In the genomic region with DNA sequence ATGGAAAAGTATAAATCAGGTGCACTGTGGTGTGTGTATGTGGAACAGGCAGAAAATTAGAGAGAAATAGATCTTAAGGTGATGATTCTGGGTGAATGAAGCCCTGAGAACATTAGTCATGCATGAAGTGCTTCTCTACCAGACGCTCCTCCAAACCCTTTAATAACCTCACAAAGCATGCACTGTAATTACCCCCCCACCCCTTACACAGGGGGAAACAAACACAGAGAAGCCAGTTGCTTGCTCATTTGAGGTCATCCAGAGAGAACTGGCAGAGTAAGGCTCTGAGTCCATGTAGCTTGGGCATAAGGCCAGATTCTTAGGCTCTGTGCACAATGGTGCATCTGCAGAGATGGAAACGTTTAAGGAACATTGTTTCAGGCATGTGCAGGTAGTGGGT, we compare ENCODE assay signal across 25 mouse cellular contexts. TPM values are rescaled to one million over a fixed set of nuclear protein-coding genes. Genes with fewer than 3 reads are reported as not detected.
DNase-seq lines count a peak whose midpoint lies in the region; ATAC-seq lines count a peak whose summit lies in the region.
"Had no signal": no experiment of that assay in that cellular context is flagged by ENCODE, and none has a peak within 500 bp of the region (broad histone marks: within the 10 kb centered on the region; RNA-seq: fewer than 3 reads in every experiment).

No protein-coding gene starts in this region.

- ATAC-seq in hindbrain, embryonic 12.5 days (ENCODE audit: low FRiP score): peak; percentile 15; the same call in 1 of the 2 replicates
- ATAC-seq in hindbrain, embryonic 14.5 days (ENCODE audit: low FRiP score): no peak
- peak; percentile 41; the same call in 1 of the 2 replicates for ATAC-seq in neural tube, embryonic 13.5 days (ENCODE audit: low read depth)
- ATAC-seq in forebrain, embryonic 16.5 days: peak; percentile 32; the same call in 1 of the 2 replicates
- ATAC-seq in liver, embryonic 12.5 days: no peak
- ATAC-seq: intestine, embryonic 15.5 days; lung, postnatal 0 days had no signal

- no peak overlapping the region for H3K9ac ChIP-seq in hindbrain, embryonic 12.5 days
- H3K9ac ChIP-seq in hindbrain, embryonic 14.5 days: no peak overlapping the region
- H3K9ac ChIP-seq in neural tube, embryonic 13.5 days: no peak overlapping the region
- H3K9ac ChIP-seq in forebrain, embryonic 16.5 days (replicated peaks; ENCODE audit: low read depth, low read length): no peak overlapping the region
- no peak overlapping the region for H3K9ac ChIP-seq in liver, embryonic 12.5 days
- H3K9ac ChIP-seq: intestine, embryonic 15.5 days; limb, embryonic 15.5 days had no signal

- no peak overlapping the region for H3K4me3 ChIP-seq in hindbrain, embryonic 12.5 days
- no peak overlapping the region for H3K4me3 ChIP-seq in hindbrain, embryonic 14.5 days (replicated peaks; ENCODE audit: low read length)
- no peak overlapping the region for H3K4me3 ChIP-seq in neural tube, embryonic 13.5 days
- H3K4me3 ChIP-seq in forebrain, embryonic 16.5 days (replicated peaks; ENCODE audit: low read length): no peak overlapping the region
- no peak overlapping the region for H3K4me3 ChIP-seq in liver, embryonic 12.5 days
- H3K4me3 ChIP-seq: intestine, embryonic 15.5 days; limb, embryonic 15.5 days had no signal

- no peak for DNase-seq in hindbrain, embryonic 14.5 days (ENCODE audit: low spot score)
- no peak for DNase-seq in neural tube, embryonic 10.5 days (ENCODE audit: extremely low spot score, low spot score)
- DNase-seq in gastrocnemius, postnatal 14 days: no peak
- DNase-seq in adrenal gland, adult 2 months: no peak
- DNase-seq: adrenal gland, postnatal 25 days; B cell, adult 2 months; cerebellum, adult 18-20 months; cerebellum, postnatal 36 days; gastrocnemius, postnatal 36 days; kidney, adult 9 months; kidney, postnatal 25 days had no signal

- no peaks in the 10 kb centered on the region for H3K27me3 ChIP-seq in hindbrain, embryonic 12.5 days
- no peaks in the 10 kb centered on the region for H3K27me3 ChIP-seq in hindbrain, embryonic 14.5 days (ENCODE audit: control insufficient read depth, insufficient read depth, low read length)
- no peaks in the 10 kb centered on the region for H3K27me3 ChIP-seq in neural tube, embryonic 13.5 days
- no peaks in the 10 kb centered on the region for H3K27me3 ChIP-seq in forebrain, embryonic 16.5 days (replicated peaks; ENCODE audit: control insufficient read depth, insufficient read depth, low read length)
- H3K27me3 ChIP-seq in liver, embryonic 12.5 days (replicated peaks): peaks cover 10% of the 10 kb centered on the region; the same call in 1 of the 2 replicates
- H3K27me3 ChIP-seq: intestine, embryonic 15.5 days; limb, embryonic 15.5 days had no signal

- intact Hi-C loops in gastrocnemius, postnatal 14 days (cut with DNase I; ENCODE audit: low total_unique reads): no loop called here

- H3K4me2 ChIP-seq in hindbrain, embryonic 12.5 days (replicated peaks): no peak overlapping the region
- no peak overlapping the region for H3K4me2 ChIP-seq in hindbrain, embryonic 14.5 days (replicated peaks)
- no peak overlapping the region for H3K4me2 ChIP-seq in neural tube, embryonic 13.5 days
- H3K4me2 ChIP-seq in forebrain, embryonic 16.5 days (ENCODE audit: low read length): no peak overlapping the region
- no peak overlapping the region for H3K4me2 ChIP-seq in liver, embryonic 12.5 days
- H3K4me2 ChIP-seq: intestine, embryonic 15.5 days; limb, embryonic 15.5 days had no signal

- WGBS in hindbrain, embryonic 12.5 days: 67% methylated on average over 2 of the region's 2 CpGs
- 45% methylated on average over 2 of the region's 2 CpGs for WGBS in hindbrain, embryonic 14.5 days
- WGBS in neural tube, embryonic 13.5 days: 50% methylated on average over 2 of the region's 2 CpGs
- WGBS in forebrain, embryonic 16.5 days: 20% methylated on average over 2 of the region's 2 CpGs
- 73% methylated on average over 2 of the region's 2 CpGs for WGBS in liver, embryonic 12.5 days (ENCODE audit: insufficient replicate concordance)

- 0 out of 2 replicates have a peak, but pooled peaks cover 16% of the 10 kb centered on the region for H3K36me3 ChIP-seq in hindbrain, embryonic 12.5 days
- no peaks in the 10 kb centered on the region; the same call in 1 of the 2 replicates for H3K36me3 ChIP-seq in hindbrain, embryonic 14.5 days (replicated peaks; ENCODE audit: control insufficient read depth, insufficient read depth)
- peaks cover 24% of the 10 kb centered on the region for H3K36me3 ChIP-seq in neural tube, embryonic 13.5 days
- H3K36me3 ChIP-seq in forebrain, embryonic 16.5 days (ENCODE audit: control insufficient read depth, insufficient read depth): no peaks in the 10 kb centered on the region
- no peaks in the 10 kb centered on the region for H3K36me3 ChIP-seq in liver, embryonic 12.5 days
- H3K36me3 ChIP-seq: intestine, embryonic 15.5 days had no signal

- H3K9me3 ChIP-seq in hindbrain, embryonic 12.5 days (replicated peaks): no peaks in the 10 kb centered on the region
- no peaks in the 10 kb centered on the region for H3K9me3 ChIP-seq in hindbrain, embryonic 14.5 days (ENCODE audit: control insufficient read depth, low read length)
- H3K9me3 ChIP-seq in neural tube, embryonic 13.5 days: no peaks in the 10 kb centered on the region
- no peaks in the 10 kb centered on the region for H3K9me3 ChIP-seq in forebrain, embryonic 16.5 days (ENCODE audit: control insufficient read depth, low read length)
- H3K9me3 ChIP-seq in liver, embryonic 12.5 days (replicated peaks): no peaks in the 10 kb centered on the region
- H3K9me3 ChIP-seq: intestine, embryonic 15.5 days; limb, embryonic 15.5 days had no signal

- H3K4me1 ChIP-seq in hindbrain, embryonic 12.5 days: no peaks in the 10 kb centered on the region
- H3K4me1 ChIP-seq in hindbrain, embryonic 14.5 days (replicated peaks; ENCODE audit: control insufficient read depth, insufficient read depth, low read length): no peaks in the 10 kb centered on the region
- H3K4me1 ChIP-seq in neural tube, embryonic 13.5 days (replicated peaks): no peaks in the 10 kb centered on the region; the same call in 1 of the 2 replicates
- H3K4me1 ChIP-seq in forebrain, embryonic 16.5 days (replicated peaks; ENCODE audit: control insufficient read depth, insufficient read depth, low read length): no peaks in the 10 kb centered on the region
- no peaks in the 10 kb centered on the region for H3K4me1 ChIP-seq in liver, embryonic 12.5 days
- H3K4me1 ChIP-seq: intestine, embryonic 15.5 days; limb, embryonic 15.5 days had no signal

- H3K27ac ChIP-seq in hindbrain, embryonic 12.5 days: no peak overlapping the region
- H3K27ac ChIP-seq in hindbrain, embryonic 14.5 days: no peak overlapping the region
- no peak overlapping the region for H3K27ac ChIP-seq in neural tube, embryonic 13.5 days (replicated peaks)
- no peak overlapping the region for H3K27ac ChIP-seq in forebrain, embryonic 16.5 days (ENCODE audit: low read length)
- no peak overlapping the region for H3K27ac ChIP-seq in liver, embryonic 12.5 days
- H3K27ac ChIP-seq: intestine, embryonic 15.5 days; limb, embryonic 15.5 days had no signal

RNA-seq across cellular contexts. Expression of gene Lig1, which starts 12.7 kb away (rescaled TPM):
- polyA plus RNA-seq in hindbrain, embryonic 12.5 days (2016; fragmentation: Nextera tagmentation; extraction: Ambion mirVana): 74.2 and 78.5 TPM in 2 replicates
- polyA plus RNA-seq in hindbrain, embryonic 14.5 days (2014; fragmentation: Nextera tagmentation; extraction: Ambion mirVana): 32.7 and 37.7 TPM in 2 replicates
- 31.7 and 37.7 TPM in 2 replicates for polyA plus RNA-seq in neural tube, embryonic 13.5 days (2015; fragmentation: Nextera tagmentation; extraction: Ambion mirVana)
- 41.7 and 42.9 TPM in 2 replicates for polyA plus RNA-seq in forebrain, embryonic 16.5 days (2015; fragmentation: Nextera tagmentation; extraction: Ambion mirVana)
- 126 and 131 TPM in 2 replicates for polyA plus RNA-seq in liver, embryonic 12.5 days (2016; fragmentation: Nextera tagmentation; extraction: Ambion mirVana)
- 1 to 10 TPM; 4.2 to 4.4 TPM for total RNA-seq in gastrocnemius, postnatal 14 days (2021)
- 10 to 100 TPM in 1 of 2 experiments, 1 to 10 TPM in 1; 8.2 to 11.8 TPM for total RNA-seq in adrenal gland, adult 2 months (2021)
- 3.5 and 4.0 TPM in 2 replicates for polyA plus RNA-seq in adrenal gland, adult 2 months (2012; rRNA removed)

RNA-seq across cellular contexts. Expression of gene Zswim9, which starts 14.1 kb away (rescaled TPM):
- 17.3 and 19.0 TPM in 2 replicates for polyA plus RNA-seq in hindbrain, embryonic 12.5 days (2016; fragmentation: Nextera tagmentation; extraction: Ambion mirVana)
- polyA plus RNA-seq in hindbrain, embryonic 14.5 days (2014; fragmentation: Nextera tagmentation; extraction: Ambion mirVana): 4.6 and 6.2 TPM in 2 replicates
- 11.7 and 20.4 TPM in 2 replicates for polyA plus RNA-seq in neural tube, embryonic 13.5 days (2015; fragmentation: Nextera tagmentation; extraction: Ambion mirVana)
- polyA plus RNA-seq in forebrain, embryonic 16.5 days (2015; fragmentation: Nextera tagmentation; extraction: Ambion mirVana): 13.9 and 18.6 TPM in 2 replicates
- polyA plus RNA-seq in liver, embryonic 12.5 days (2016; fragmentation: Nextera tagmentation; extraction: Ambion mirVana): 3.1 and 3.3 TPM in 2 replicates
- 1 to 10 TPM; 4.5 to 5.4 TPM for total RNA-seq in gastrocnemius, postnatal 14 days (2021)
- 10 to 100 TPM in 1 of 2 experiments, 1 to 10 TPM in 1; 7.4 to 10.4 TPM for total RNA-seq in adrenal gland, adult 2 months (2021)
- polyA plus RNA-seq in adrenal gland, adult 2 months (2012; rRNA removed): 5.6 and 5.8 TPM in 2 replicates

RNA-seq across cellular contexts. Expression of gene Vmn1r89, which starts 51.6 kb away (rescaled TPM):
- polyA plus RNA-seq in hindbrain, embryonic 12.5 days (2016; fragmentation: Nextera tagmentation; extraction: Ambion mirVana): not detected in 2 replicates
- not detected in 2 replicates for polyA plus RNA-seq in hindbrain, embryonic 14.5 days (2014; fragmentation: Nextera tagmentation; extraction: Ambion mirVana)
- polyA plus RNA-seq in neural tube, embryonic 13.5 days (2015; fragmentation: Nextera tagmentation; extraction: Ambion mirVana): not detected in 2 replicates
- not detected in 2 replicates for polyA plus RNA-seq in forebrain, embryonic 16.5 days (2015; fragmentation: Nextera tagmentation; extraction: Ambion mirVana)
- not detected in 2 replicates for polyA plus RNA-seq in liver, embryonic 12.5 days (2016; fragmentation: Nextera tagmentation; extraction: Ambion mirVana)
- not detected for total RNA-seq in gastrocnemius, postnatal 14 days (2021)
- not detected for total RNA-seq in adrenal gland, adult 2 months (2021)
- not detected in 2 replicates for polyA plus RNA-seq in adrenal gland, adult 2 months (2012; rRNA removed)
- total RNA-seq: adrenal gland, postnatal 25 days; gastrocnemius, postnatal 36 days; hematopoietic stem cell, adult 5-6 weeks; layer of hippocampus, adult 8-10 months; left cerebral cortex, postnatal 36 days had no signal
- polyA plus RNA-seq: heart, embryonic 16.5 days; intestine, embryonic 15.5 days; limb, embryonic 15.5 days; liver, embryonic 16.5 days; lung, postnatal 0 days; neural tube, embryonic 11.5 days; small intestine, adult 2 months had no signal

Comparison
In these comparisons a context has a peak if more than half of its experiments do, and no peak if none do; other contexts are left out.
1. ATAC-seq: peak in hindbrain, embryonic 12.5 days (single experiment), neural tube, embryonic 13.5 days (single experiment) and forebrain, embryonic 16.5 days (single experiment); none in hindbrain, embryonic 14.5 days (single experiment) and liver, embryonic 12.5 days (single experiment).